Mouse (Mus musculus): Measurements from ENCODE around the gene Pnliprp1. TPM values are rescaled to one million over a fixed set of nuclear protein-coding genes. Genes with fewer than 3 reads are reported as not detected.

Gene Pnliprp1
- total and polyA plus RNA-seq, 3 experiments = 0.68 TPM; not detected in 2

DNA sequence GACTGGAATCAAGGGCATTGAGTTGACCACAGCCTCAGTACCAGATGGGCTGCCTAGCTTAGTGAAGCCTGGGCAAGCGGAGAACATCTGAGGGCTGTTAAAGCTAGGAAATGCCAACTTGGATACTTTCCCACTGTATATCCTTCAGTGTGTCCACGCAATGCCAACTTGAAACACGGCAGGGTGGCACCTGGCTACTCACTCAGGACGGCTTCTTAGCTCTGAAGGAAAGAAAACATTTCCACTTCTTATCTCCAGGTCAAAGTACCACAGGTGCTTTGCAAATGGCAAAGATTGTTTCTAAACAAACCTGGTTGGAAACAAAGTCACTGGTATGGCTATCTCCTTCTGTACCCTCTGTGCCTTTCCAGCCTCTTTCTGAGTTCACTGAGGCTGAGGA, 30.2 kb downstream of the Pnliprp1 start:
- WGBS = 88% methylated on average over 4 of the region's 4 CpGs
- TF ChIP-seq CTCF (IDR thresholded peaks at IDR 0.05) (no peak), EP300 (IDR thresholded peaks at IDR 0.05; ENCODE audit: insufficient read depth, low read depth, low read length) (no peak), POLR2A (IDR thresholded peaks at IDR 0.05; ENCODE audit: insufficient read depth, low read depth, low read length) (no peak)
- Histone ChIP-seq H3K4me1 (ENCODE audit: control insufficient read depth, insufficient read depth, low read length) (no peaks in the 10 kb centered on the region), H3K9ac (ENCODE audit: low read depth, low read length) (no peak overlapping the region), H3K79me2 (replicated peaks; ENCODE audit: control insufficient read depth, insufficient read depth, low read length) (no peaks in the 10 kb centered on the region), H3K4me3 (no peak overlapping the region), H3K27ac (no peak overlapping the region), H3K36me3 (ENCODE audit: control insufficient read depth, insufficient read depth, low read length) (no peaks in the 10 kb centered on the region), H3K27me3 (ENCODE audit: control insufficient read depth, insufficient read depth, low read length) (no peaks in the 10 kb centered on the region)
- intact Hi-C loops (cut with DNase I) = no loop called here
- no peak for DNase-seq

- H3K27me3 ChIP-seq (ENCODE audit: control insufficient read depth, insufficient read depth, low read length) = no peaks in the 10 kb centered on the region
- no peak within 1 kb of the TSS for H3K27ac ChIP-seq
- DNase-seq = no peak
- no peak for TF ChIP-seq POLR2A (IDR thresholded peaks at IDR 0.05; ENCODE audit: insufficient read depth, low read depth, low read length)
- TF ChIP-seq CTCF (IDR thresholded peaks at IDR 0.05) = no peak
- TF ChIP-seq EP300 (IDR thresholded peaks at IDR 0.05; ENCODE audit: insufficient read depth, low read depth, low read length) = no peak
- intact Hi-C loops (cut with DNase I) = no loop called here
- no peaks in the 10 kb centered on the region for H3K4me1 ChIP-seq (ENCODE audit: control insufficient read depth, insufficient read depth, low read length)
- H3K4me3 ChIP-seq = no peak within 1 kb of the TSS
- H3K79me2 ChIP-seq (replicated peaks; ENCODE audit: control insufficient read depth, insufficient read depth, low read length) = no peaks in the 10 kb centered on the region
- 57% methylated on average over 9 of the region's 9 CpGs for WGBS
- no peaks in the 10 kb centered on the region for H3K36me3 ChIP-seq (ENCODE audit: control insufficient read depth, insufficient read depth, low read length)
- no peak within 1 kb of the TSS for H3K9ac ChIP-seq (ENCODE audit: low read depth, low read length)
Observed at GRCm38 (mm10) chr19:58759423-58759822, 30.7 kb downstream of the Pnliprp1 start, which contains the start of gene Pnliprp2. TSS of gene Pnliprp2 (plus strand) at chr19:58759719.

- no peak for DNase-seq
- Histone ChIP-seq H3K4me1 (ENCODE audit: control insufficient read depth, insufficient read depth, low read length) (no peaks in the 10 kb centered on the region), H3K27ac (no peak overlapping the region), H3K27me3 (ENCODE audit: control insufficient read depth, insufficient read depth, low read length) (no peaks in the 10 kb centered on the region), H3K36me3 (ENCODE audit: control insufficient read depth, insufficient read depth, low read length) (no peaks in the 10 kb centered on the region), H3K4me3 (no peak overlapping the region), H3K79me2 (replicated peaks; ENCODE audit: control insufficient read depth, insufficient read depth, low read length) (no peaks in the 10 kb centered on the region), H3K9ac (ENCODE audit: low read depth, low read length) (no peak overlapping the region)
- WGBS = 36% methylated on average over 6 of the region's 6 CpGs
- intact Hi-C loops (cut with DNase I) = loop anchor here (5.0 kb wide), 1 partner anchor 445 kb away; no protein-coding TSS in a partner anchor
- TF ChIP-seq CTCF (IDR thresholded peaks at IDR 0.05) (no peak), EP300 (IDR thresholded peaks at IDR 0.05; ENCODE audit: insufficient read depth, low read depth, low read length) (no peak), POLR2A (IDR thresholded peaks at IDR 0.05; ENCODE audit: insufficient read depth, low read depth, low read length) (no peak)
Observed at GRCm38 (mm10) chr19:58762316-58762715, 33.6 kb downstream of the Pnliprp1 start.

DNA sequence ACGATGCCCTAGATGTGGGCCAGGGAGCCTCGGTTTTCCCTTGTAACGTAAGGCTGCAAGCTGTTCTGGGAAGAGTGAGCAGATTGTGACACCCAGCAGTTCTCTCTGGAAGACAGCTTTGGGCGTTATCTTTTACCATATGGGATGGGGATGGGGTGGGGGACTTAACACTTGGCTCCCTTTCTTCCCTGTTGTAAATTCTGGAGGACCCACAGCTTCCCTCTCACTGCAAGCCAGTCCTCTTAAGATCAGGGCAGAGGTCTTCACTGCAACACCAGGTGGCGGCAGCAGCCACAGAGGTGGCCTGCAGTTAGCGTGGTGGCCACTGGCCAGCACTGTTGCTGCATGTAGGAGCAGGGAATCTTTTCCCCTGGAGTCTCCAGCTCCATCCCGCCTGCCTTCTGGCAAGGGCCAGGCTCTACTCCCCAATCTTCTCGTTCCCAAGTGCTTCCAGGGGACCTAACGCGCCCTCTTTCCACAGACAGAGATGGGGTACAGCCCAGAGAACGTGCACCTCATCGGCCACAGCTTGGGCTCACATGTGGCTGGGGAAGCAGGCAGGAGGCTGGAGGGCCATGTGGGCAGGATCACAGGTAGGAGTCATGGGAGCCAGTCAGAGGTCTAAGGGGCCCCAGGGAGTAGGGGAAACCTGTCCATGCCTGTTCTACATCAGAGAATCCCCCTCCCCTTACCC, 34.3 kb downstream of the Pnliprp1 start:
- H3K4me1 ChIP-seq (ENCODE audit: control insufficient read depth, insufficient read depth, low read length) = no peaks in the 10 kb centered on the region
- H3K27me3 ChIP-seq (ENCODE audit: control insufficient read depth, insufficient read depth, low read length) = no peaks in the 10 kb centered on the region
- no peak for TF ChIP-seq POLR2A (IDR thresholded peaks at IDR 0.05; ENCODE audit: insufficient read depth, low read depth, low read length)
- peak; percentile 85 for TF ChIP-seq CTCF (IDR thresholded peaks at IDR 0.05)
- TF ChIP-seq EP300 (IDR thresholded peaks at IDR 0.05; ENCODE audit: insufficient read depth, low read depth, low read length) = 0 out of 2 replicates have a peak, but pooled peaks have one; percentile 22
- 14% methylated on average over 12 of the region's 12 CpGs for WGBS
- intact Hi-C loops (cut with DNase I) = loop anchor here (1.0 to 5.0 kb wide), 3 partner anchors 43 to 444 kb away; no protein-coding TSS in a partner anchor
- no peak overlapping the region for H3K4me3 ChIP-seq
- H3K27ac ChIP-seq = no peak overlapping the region
- H3K36me3 ChIP-seq (ENCODE audit: control insufficient read depth, insufficient read depth, low read length) = no peaks in the 10 kb centered on the region
- DNase-seq = peak; percentile 56 to 65
- no peaks in the 10 kb centered on the region for H3K79me2 ChIP-seq (replicated peaks; ENCODE audit: control insufficient read depth, insufficient read depth, low read length)
- no peak overlapping the region for H3K9ac ChIP-seq (ENCODE audit: low read depth, low read length)

GRCm38 (mm10) chr19:58767329-58767728, 38.6 kb downstream of the Pnliprp1 start:
- no peak for TF ChIP-seq EP300 (IDR thresholded peaks at IDR 0.05; ENCODE audit: insufficient read depth, low read depth, low read length)
- no peak for TF ChIP-seq CTCF (IDR thresholded peaks at IDR 0.05)
- no peak for TF ChIP-seq POLR2A (IDR thresholded peaks at IDR 0.05; ENCODE audit: insufficient read depth, low read depth, low read length)
- Histone ChIP-seq H3K27ac (no peak overlapping the region), H3K36me3 (ENCODE audit: control insufficient read depth, insufficient read depth, low read length) (no peaks in the 10 kb centered on the region), H3K9ac (ENCODE audit: low read depth, low read length) (no peak overlapping the region), H3K27me3 (ENCODE audit: control insufficient read depth, insufficient read depth, low read length) (no peaks in the 10 kb centered on the region), H3K4me3 (no peak overlapping the region), H3K79me2 (replicated peaks; ENCODE audit: control insufficient read depth, insufficient read depth, low read length) (no peaks in the 10 kb centered on the region), H3K4me1 (ENCODE audit: control insufficient read depth, insufficient read depth, low read length) (no peaks in the 10 kb centered on the region)
- intact Hi-C loops (cut with DNase I) = no loop called here
- 96% methylated on average over 6 of the region's 6 CpGs for WGBS
- no peak for DNase-seq

GRCm38 (mm10) chr19:58776461-58776860, 47.8 kb downstream of the Pnliprp1 start:
- no peak overlapping the region for H3K4me3 ChIP-seq
- DNase-seq = no peak
- intact Hi-C loops (cut with DNase I) = no loop called here
- H3K9ac ChIP-seq (ENCODE audit: low read depth, low read length) = no peak overlapping the region
- no peaks in the 10 kb centered on the region for H3K36me3 ChIP-seq (ENCODE audit: control insufficient read depth, insufficient read depth, low read length)
- H3K27ac ChIP-seq = no peak overlapping the region
- no peaks in the 10 kb centered on the region for H3K27me3 ChIP-seq (ENCODE audit: control insufficient read depth, insufficient read depth, low read length)
- no peaks in the 10 kb centered on the region for H3K4me1 ChIP-seq (ENCODE audit: control insufficient read depth, insufficient read depth, low read length)
- 44% methylated on average over 5 of the region's 5 CpGs for WGBS
- TF ChIP-seq CTCF (IDR thresholded peaks at IDR 0.05) = no peak
- no peak for TF ChIP-seq EP300 (IDR thresholded peaks at IDR 0.05; ENCODE audit: insufficient read depth, low read depth, low read length)
- TF ChIP-seq POLR2A (IDR thresholded peaks at IDR 0.05; ENCODE audit: insufficient read depth, low read depth, low read length) = no peak
- no peaks in the 10 kb centered on the region for H3K79me2 ChIP-seq (replicated peaks; ENCODE audit: control insufficient read depth, insufficient read depth, low read length)
